Mouse (Mus musculus): ENCODE measurements at regions not wholly inside any gene's neighbourhood (a gene's known extent, or its start where the extent isn't known, plus 50 kb on each side); places are given as distances from the start of the nearest gene placed in this dataset.

- Histone ChIP-seq H3K9ac (no peak overlapping the region), H3K9me3 (no peaks in the 10 kb centered on the region), H3K27me3 (no peaks in the 10 kb centered on the region), H3K4me2 (no peak overlapping the region), H3K27ac (replicated peaks) (no peak overlapping the region), H3K36me3 (no peaks in the 10 kb centered on the region), H3K4me1 (replicated peaks) (peaks cover 25% of the 10 kb centered on the region), H3K4me3 (no peak overlapping the region)
- no peak for ATAC-seq (ENCODE audit: low FRiP score, low read depth)
- 38% methylated on average over 10 of the region's 10 CpGs for WGBS
These were observed 207.0 kb downstream of the Snx19 start for GRCm38 (mm10) chr9:30633741-30634470.

GRCm38 (mm10) chr9:30632164-30633146 is 205.5 kb downstream of the Snx19 start:
- H3K36me3 ChIP-seq, result no peaks in the 10 kb centered on the region
- H3K27me3 ChIP-seq, result no peaks in the 10 kb centered on the region
- H3K27ac ChIP-seq (replicated peaks), result no peak overlapping the region; the same call in 1 of the 2 replicates
- WGBS, result 35% methylated on average over 6 of the region's 6 CpGs
- ATAC-seq (ENCODE audit: low FRiP score, low read depth), result peak; percentile 72; the same call in 1 of the 2 replicates
- no peaks in the 10 kb centered on the region for H3K9me3 ChIP-seq
- H3K4me3 ChIP-seq, result no peak overlapping the region
- peaks cover 25% of the 10 kb centered on the region for H3K4me1 ChIP-seq (replicated peaks)
- H3K4me2 ChIP-seq, result no peak overlapping the region
- no peak overlapping the region for H3K9ac ChIP-seq

GRCm38 (mm10) chr9:30625635-30626034 is 198.7 kb downstream of the Snx19 start:
- Histone ChIP-seq H3K4me1 (replicated peaks) (no peaks in the 10 kb centered on the region), H3K9me3 (no peaks in the 10 kb centered on the region), H3K9ac (no peak overlapping the region), H3K4me3 (no peak overlapping the region), H3K36me3 (no peaks in the 10 kb centered on the region), H3K4me2 (no peak overlapping the region), H3K27me3 (no peaks in the 10 kb centered on the region), H3K27ac (replicated peaks) (no peak overlapping the region)
- ATAC-seq (ENCODE audit: low FRiP score, low read depth), result no peak
- 94% methylated on average over 8 of the region's 8 CpGs for WGBS

- no peaks in the 10 kb centered on the region for H3K4me1 ChIP-seq (replicated peaks)
- no peaks in the 10 kb centered on the region for H3K9me3 ChIP-seq
- no peak overlapping the region for H3K9ac ChIP-seq
- WGBS, result 91% methylated on average over 3 of the region's 3 CpGs
- no peaks in the 10 kb centered on the region for H3K27me3 ChIP-seq
- no peak overlapping the region for H3K4me3 ChIP-seq
- ATAC-seq (ENCODE audit: low FRiP score, low read depth), result no peak
- no peak overlapping the region for H3K4me2 ChIP-seq
- H3K36me3 ChIP-seq, result no peaks in the 10 kb centered on the region
- no peak overlapping the region for H3K27ac ChIP-seq (replicated peaks)
These were observed 198.2 kb downstream of the Snx19 start for GRCm38 (mm10) chr9:30625090-30625489.

GRCm38 (mm10) chr9:30624481-30624880 is 197.6 kb downstream of the Snx19 start:
- Histone ChIP-seq H3K9ac (no peak overlapping the region), H3K9me3 (no peaks in the 10 kb centered on the region), H3K4me2 (no peak overlapping the region), H3K4me3 (no peak overlapping the region), H3K27me3 (no peaks in the 10 kb centered on the region), H3K36me3 (no peaks in the 10 kb centered on the region), H3K4me1 (replicated peaks) (no peaks in the 10 kb centered on the region), H3K27ac (replicated peaks) (no peak overlapping the region)
- ATAC-seq (ENCODE audit: low FRiP score, low read depth), result no peak
- WGBS, result 71% methylated on average over 5 of the region's 5 CpGs

GRCm38 (mm10) chr9:30619325-30619724 is 192.4 kb downstream of the Snx19 start:
- Histone ChIP-seq H3K9ac (no peak overlapping the region), H3K4me3 (no peak overlapping the region), H3K4me1 (replicated peaks) (no peaks in the 10 kb centered on the region), H3K36me3 (no peaks in the 10 kb centered on the region), H3K4me2 (no peak overlapping the region), H3K27ac (replicated peaks) (no peak overlapping the region), H3K9me3 (no peaks in the 10 kb centered on the region), H3K27me3 (no peaks in the 10 kb centered on the region)
- no peak for ATAC-seq (ENCODE audit: low FRiP score, low read depth)
- 65% methylated on average over 2 of the region's 2 CpGs for WGBS

GRCm38 (mm10) chr9:30618181-30618580 is 191.3 kb downstream of the Snx19 start:
- WGBS, result 89% methylated on average over 2 of the region's 2 CpGs
- H3K4me1 ChIP-seq (replicated peaks), result peaks cover 8% of the 10 kb centered on the region; the same call in 1 of the 2 replicates
- H3K27me3 ChIP-seq, result no peaks in the 10 kb centered on the region
- ATAC-seq (ENCODE audit: low FRiP score, low read depth), result no peak
- H3K36me3 ChIP-seq, result no peaks in the 10 kb centered on the region
- H3K9me3 ChIP-seq, result no peaks in the 10 kb centered on the region
- no peak overlapping the region for H3K9ac ChIP-seq
- H3K4me2 ChIP-seq, result no peak overlapping the region
- H3K4me3 ChIP-seq, result no peak overlapping the region
- no peak overlapping the region for H3K27ac ChIP-seq (replicated peaks)

GRCm38 (mm10) chr9:30613715-30614114 is 186.8 kb downstream of the Snx19 start:
- no peak overlapping the region for H3K27ac ChIP-seq (replicated peaks)
- no peak overlapping the region for H3K9ac ChIP-seq
- peaks cover 8% of the 10 kb centered on the region; the same call in 1 of the 2 replicates for H3K4me1 ChIP-seq (replicated peaks)
- 0 out of 2 replicates have a peak overlapping the region, but pooled peaks have one; percentile 11 for H3K4me2 ChIP-seq
- H3K9me3 ChIP-seq, result no peaks in the 10 kb centered on the region
- WGBS, result 46% methylated on average over 6 of the region's 6 CpGs
- H3K4me3 ChIP-seq, result no peak overlapping the region
- H3K27me3 ChIP-seq, result no peaks in the 10 kb centered on the region
- 0 out of 2 replicates have a peak, but pooled peaks have one; percentile 42 for ATAC-seq (ENCODE audit: low FRiP score, low read depth)
- no peaks in the 10 kb centered on the region for H3K36me3 ChIP-seq

- peaks cover 8% of the 10 kb centered on the region; the same call in 1 of the 2 replicates for H3K4me1 ChIP-seq (replicated peaks)
- H3K27ac ChIP-seq (replicated peaks), result no peak overlapping the region
- ATAC-seq (ENCODE audit: low FRiP score, low read depth), result no peak
- no peak overlapping the region for H3K4me2 ChIP-seq
- no peak overlapping the region for H3K9ac ChIP-seq
- no peaks in the 10 kb centered on the region for H3K27me3 ChIP-seq
- 91% methylated on average over 5 of the region's 5 CpGs for WGBS
- H3K9me3 ChIP-seq, result no peaks in the 10 kb centered on the region
- no peaks in the 10 kb centered on the region for H3K36me3 ChIP-seq
- no peak overlapping the region for H3K4me3 ChIP-seq
These were observed 186.2 kb downstream of the Snx19 start for GRCm38 (mm10) chr9:30613003-30613552.

GRCm38 (mm10) chr9:30610328-30610727 is 183.4 kb downstream of the Snx19 start:
- Histone ChIP-seq H3K27ac (replicated peaks) (no peak overlapping the region), H3K36me3 (no peaks in the 10 kb centered on the region), H3K9ac (no peak overlapping the region), H3K27me3 (no peaks in the 10 kb centered on the region), H3K4me1 (replicated peaks) (peaks cover 8% of the 10 kb centered on the region; the same call in 1 of the 2 replicates), H3K4me3 (no peak overlapping the region), H3K4me2 (no peak overlapping the region), H3K9me3 (no peaks in the 10 kb centered on the region)
- 77% methylated on average over 7 of the region's 7 CpGs for WGBS
- no peak for ATAC-seq (ENCODE audit: low FRiP score, low read depth)

GRCm38 (mm10) chr9:30599756-30600155 is 172.8 kb downstream of the Snx19 start:
- H3K4me2 ChIP-seq, result no peak overlapping the region
- no peak for ATAC-seq (ENCODE audit: low FRiP score, low read depth)
- no peaks in the 10 kb centered on the region for H3K27me3 ChIP-seq
- no peak overlapping the region for H3K27ac ChIP-seq (replicated peaks)
- no peaks in the 10 kb centered on the region for H3K36me3 ChIP-seq
- no peaks in the 10 kb centered on the region for H3K9me3 ChIP-seq
- whole genome bisulfite sequencing, result 70% methylated on average over 7 of the region's 7 CpGs
- H3K4me1 ChIP-seq (replicated peaks), result no peaks in the 10 kb centered on the region
- no peak overlapping the region for H3K9ac ChIP-seq
- H3K4me3 ChIP-seq, result no peak overlapping the region

GRCm38 (mm10) chr9:30597691-30598090 is 170.8 kb downstream of the Snx19 start:
- no peak overlapping the region for H3K9ac ChIP-seq
- H3K4me3 ChIP-seq, result no peak overlapping the region
- ATAC-seq (ENCODE audit: low FRiP score, low read depth), result no peak
- no peaks in the 10 kb centered on the region for H3K27me3 ChIP-seq
- no peaks in the 10 kb centered on the region for H3K36me3 ChIP-seq
- no peak overlapping the region for H3K4me2 ChIP-seq
- 50% methylated on average over 4 of the region's 4 CpGs for WGBS
- H3K9me3 ChIP-seq, result no peaks in the 10 kb centered on the region
- no peaks in the 10 kb centered on the region for H3K4me1 ChIP-seq (replicated peaks)
- H3K27ac ChIP-seq (replicated peaks), result no peak overlapping the region
